Mouse (Mus musculus) gastrocnemius, postnatal 25 days (tissue): ENCODE data around the gene Lrguk. TPM values are rescaled to one million over a fixed set of nuclear protein-coding genes. Genes with fewer than 3 reads are reported as not detected.

ENCODE experiments used
- DNase-seq: peaks from one replicate; pipeline ENCODE4 v3.0.0; 2022
- long read RNA-seq, 2 experiments: library from polyadenylated mRNA; stranded (forward); transcript quantifications; one replicate each; pipeline ENCODE4 v2.0.0; 2021
- total RNA-seq, 2 experiments: library from RNA; stranded (reverse); gene quantifications; 1 replicate in 1 of 2; 2 replicates in 1 of 2; pipeline ENCODE4 v1.2.3; 2021

The Lrguk gene
- under 1 TPM in 1 of 2 experiments, not detected in 1; 0.05 TPM for total RNA-seq
- long read RNA-seq, experiment 1: 0 reads
- long read RNA-seq, experiment 2: 0 reads

DNA sequence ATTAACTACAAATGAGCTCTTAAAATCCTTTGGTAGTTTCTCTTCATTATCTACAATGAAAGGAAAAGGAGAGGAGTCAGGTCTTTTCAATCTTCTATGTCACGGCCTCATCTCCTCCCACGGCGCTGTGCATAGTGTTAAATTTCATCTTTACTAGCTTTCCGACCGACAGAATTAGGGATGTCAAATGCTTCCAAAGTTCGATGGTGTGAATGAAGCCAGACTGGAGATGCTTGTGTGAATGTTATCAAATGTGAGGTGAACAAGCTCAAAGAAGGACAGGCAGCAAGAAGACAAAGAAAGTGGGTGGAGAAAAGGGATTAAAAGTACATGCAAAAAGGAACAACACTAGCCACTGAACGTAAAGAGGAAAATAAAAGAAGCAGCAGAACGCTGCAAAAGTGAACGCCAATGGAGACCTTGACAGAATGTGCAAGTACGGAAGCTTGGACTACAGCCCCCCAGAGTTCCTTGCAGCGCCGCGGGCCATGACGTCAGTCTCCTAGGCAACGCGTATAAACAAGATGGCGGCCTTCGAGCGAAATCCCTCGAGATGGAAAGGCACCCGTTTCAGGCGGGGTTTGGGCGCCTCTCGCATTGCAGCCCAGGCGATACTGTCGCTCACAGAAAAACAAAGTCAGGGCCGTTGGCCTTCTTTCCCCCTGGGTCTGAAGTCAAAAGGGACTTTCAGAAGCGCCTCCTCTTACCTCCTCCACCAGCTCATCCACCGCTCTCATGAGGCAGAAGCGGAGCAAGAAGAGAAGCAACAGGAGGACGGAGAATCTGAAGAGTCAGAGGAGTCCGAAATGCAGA, at the start of gene Lrguk:
TSS of gene Lrguk (plus strand) at position 516 of the 813 bp plus-strand sequence.
- DNase-seq: peak; percentile 70

DNA sequence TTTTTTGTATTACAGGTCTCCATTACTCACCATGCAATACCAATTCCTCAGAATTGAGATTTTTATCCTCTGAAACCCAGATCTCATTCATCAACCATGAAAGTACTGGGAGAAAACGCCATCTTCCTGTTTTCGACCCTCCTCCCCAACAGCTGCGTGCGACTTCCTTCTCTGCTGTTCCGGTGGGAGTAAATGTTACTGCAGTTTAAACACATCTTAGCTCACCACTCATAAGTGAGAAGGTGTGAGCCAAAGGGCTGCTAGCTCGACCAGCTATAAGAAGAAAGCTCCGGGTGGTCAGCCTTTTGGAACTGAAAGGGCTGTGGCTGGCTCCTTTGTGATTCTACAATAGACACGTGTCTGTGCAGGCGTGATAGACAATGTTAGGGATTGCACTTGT, 46.5 kb upstream of the Lrguk start:
- DNase-seq: no peak

DNA sequence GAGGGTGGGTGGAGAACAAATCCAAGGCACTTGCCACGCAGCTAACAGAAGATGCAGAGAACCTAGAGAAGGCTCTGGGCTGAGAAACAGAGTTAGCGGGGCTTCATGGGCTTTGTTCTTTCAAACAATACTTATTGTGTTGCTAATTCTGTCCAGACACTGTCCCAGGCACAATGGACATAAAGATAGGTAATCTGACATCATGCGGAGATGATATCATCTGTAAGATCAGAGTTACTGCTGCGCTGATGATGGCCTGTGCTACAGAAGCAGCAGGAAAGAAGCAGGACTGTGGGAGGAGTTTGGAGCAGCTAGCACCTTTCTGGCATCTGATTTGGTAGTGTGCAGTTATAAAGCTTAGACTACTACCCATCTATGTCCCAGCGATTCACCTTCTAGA, 42.1 kb upstream of the Lrguk start:
- DNase-seq: no peak

DNA sequence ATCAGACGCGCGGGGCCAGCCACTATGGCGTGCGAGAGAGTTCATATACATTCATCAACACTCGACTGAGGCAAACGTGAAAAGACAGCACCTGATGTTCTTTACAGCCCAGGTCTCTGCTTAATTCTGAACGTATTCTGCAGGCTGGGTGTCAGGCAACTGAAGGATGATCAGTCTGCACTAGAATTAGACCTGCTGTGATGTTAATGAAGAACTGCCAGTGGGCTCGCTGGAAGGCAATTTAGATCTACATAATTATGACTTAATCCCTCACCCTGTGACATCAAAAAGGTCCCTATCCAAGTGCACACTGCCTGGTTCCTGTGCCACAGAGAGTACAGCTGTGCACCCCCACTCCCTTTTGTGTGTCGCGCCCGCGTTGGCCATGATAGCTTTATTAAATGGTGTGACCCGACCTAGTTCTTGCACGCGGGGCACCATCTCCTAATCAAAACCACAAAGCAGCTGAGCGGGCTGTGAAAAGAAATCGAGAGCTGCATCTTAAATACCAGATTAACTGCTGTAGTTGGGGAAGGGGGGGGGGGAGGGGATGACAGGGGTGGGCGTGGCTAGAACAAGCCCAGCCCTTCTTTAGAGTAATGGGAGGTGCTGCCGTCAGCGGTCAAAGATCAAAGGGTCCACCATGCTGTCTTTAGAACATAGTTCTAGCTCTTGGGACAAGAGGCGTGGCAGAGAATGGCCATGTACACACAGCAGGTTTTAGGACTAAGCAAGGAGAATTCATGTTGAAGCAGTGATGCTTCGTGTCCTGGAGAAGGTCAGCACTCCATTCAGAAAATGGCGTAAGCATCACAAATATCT, 36.8 kb upstream of the Lrguk start:
- DNase-seq: no peak

DNA sequence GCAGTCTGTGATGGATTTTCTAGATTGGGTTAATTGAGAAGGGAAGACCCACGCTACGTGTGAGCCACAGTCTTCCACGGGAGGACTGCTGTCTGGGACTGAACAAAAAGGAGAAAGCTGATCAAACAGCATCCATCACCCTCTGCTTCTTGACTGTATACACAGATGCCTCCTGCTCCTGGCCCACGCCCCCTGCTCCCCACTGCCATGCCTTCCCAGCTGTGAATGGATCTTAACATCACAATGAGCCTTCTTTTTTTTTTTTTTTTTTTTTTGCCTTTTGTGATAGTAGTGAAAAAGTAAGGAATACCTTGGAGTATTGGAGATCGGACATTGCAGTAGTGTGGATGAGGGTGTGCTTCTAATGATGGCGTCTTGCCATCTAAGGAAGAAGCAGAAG, 35.4 kb upstream of the Lrguk start:
- DNase-seq: no peak

DNA sequence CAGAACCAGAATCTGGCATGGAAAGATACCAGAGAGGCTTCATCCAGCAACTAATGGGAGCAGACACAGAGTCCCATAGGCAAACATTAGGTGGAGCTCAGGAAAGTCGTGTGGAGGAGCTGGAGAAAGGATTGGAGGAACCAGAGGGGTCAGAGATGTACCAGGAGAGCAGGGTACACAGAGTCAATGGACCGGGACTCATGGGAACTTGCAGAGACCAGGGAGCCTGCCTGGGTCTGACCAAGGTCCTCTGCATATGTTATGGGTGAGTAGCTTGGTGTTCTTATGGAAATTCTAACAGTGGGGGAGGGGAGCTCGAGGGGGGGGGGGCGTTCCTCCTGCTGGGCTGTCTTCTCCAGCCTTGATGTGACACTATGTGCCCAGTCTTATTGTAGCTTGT, 30.7 kb upstream of the Lrguk start:
- no peak for DNase-seq

DNA sequence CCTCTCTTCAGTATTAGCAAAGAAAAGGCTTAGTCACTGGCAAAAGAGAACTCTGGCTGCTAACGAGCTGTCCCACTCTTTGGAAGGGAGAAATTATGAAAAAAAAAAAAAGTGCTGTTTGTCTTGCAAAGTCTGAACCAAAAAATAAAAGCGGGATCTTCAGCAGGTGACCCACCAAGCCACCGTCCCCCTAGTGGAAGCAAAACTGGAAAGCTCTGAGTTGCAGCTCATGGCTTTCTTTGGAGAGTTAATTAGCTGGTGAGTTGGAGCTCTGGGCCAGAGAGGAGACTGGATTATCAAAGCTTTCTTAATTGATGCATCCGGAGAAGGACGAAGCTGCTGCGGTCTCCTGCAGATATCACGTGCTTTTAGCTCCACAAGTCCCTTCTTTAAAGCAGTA, 29.7 kb upstream of the Lrguk start:
- DNase-seq: no peak

DNA sequence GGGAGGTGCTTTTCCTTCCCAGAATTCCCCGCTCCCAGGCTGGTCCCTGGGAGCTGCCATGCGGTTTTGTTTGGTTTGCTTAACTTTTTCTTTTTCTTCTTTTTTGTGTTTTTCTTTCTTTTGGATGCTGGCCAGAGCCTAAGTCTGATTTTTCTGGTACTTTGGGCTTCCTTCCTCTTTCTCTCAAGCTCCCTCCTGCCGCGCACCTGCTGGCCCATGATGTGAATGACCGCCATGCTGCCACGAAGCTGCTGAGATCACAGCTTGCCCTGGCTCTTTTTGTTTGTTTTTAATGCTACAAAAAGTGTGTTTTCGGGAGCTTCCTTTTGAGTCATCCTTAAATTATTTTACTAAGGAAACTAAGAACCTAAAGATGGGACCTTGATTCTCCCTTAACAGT, 28.6 kb upstream of the Lrguk start:
- no peak for DNase-seq

DNA sequence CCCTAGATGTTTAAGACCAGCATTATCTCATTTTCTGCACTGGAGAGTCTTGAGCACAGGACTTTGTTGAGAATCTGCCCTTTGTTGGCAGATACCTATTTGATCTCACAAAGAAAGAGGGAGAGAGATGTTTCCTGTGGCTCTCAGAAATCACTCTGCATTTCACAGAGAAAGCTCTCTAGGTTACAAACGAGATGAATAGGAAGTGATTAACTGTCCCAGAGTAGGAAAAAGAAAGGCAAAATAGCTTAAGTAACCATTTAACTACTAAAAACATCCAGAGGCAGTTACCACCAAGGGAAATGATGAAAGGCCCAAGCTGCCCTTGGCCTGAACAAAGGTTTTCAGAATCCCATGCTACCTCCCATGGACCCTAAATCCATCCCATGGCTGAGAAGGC, 26.2 kb upstream of the Lrguk start:
- DNase-seq: no peak

DNA sequence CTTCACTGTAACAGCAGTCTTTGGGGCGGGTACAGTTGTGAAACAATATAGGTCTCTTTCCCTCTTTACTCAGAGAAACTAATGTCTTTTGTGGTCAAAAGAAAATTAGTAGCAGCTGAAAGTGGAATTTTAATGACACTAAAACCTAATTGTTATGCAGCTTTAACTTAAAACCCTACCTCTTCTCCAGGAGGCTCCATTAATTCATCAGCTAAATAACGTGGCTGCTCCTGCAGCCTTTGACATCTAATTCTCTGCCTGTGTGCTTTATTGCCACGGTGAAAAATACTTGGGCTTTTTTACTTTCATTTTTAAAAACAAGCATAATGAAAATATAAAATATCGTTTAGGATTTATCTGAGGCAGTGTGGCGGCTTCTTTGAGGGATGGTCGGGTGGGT, 15.8 kb upstream of the Lrguk start:
- no peak for DNase-seq

DNA sequence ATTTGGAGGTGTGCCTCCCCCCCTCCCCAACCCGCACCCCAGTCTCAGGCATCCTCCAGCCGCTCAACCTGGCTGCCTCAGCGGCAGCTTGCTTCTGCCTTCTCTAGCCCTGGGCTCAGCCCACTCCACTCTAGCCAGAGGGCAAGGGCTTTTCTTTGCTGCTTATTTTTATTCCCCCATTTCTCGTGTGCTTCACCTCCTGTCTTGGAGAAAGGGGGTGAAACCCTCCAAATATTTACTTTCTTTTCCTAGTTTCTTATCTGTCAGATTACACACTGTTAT, 439 bp downstream of the Lrguk start:
- no peak for DNase-seq

DNA sequence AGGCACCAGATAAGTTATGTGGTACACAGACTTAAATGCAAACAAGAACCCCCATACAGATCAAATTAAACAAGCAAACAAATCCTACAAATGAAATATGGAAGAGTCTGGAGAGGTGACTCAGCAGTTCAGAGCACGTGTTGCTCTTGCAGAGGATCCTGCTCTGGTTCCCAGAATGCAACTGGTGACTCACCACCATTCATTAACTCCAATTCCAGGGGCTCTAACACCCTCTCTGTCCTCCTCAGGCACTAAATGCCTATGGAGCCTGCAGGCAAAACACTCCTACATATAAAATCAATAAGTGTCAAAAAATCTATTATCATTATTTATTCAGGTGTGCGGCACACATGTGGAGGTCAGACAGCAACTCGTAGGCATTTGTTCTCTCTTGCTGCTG, 4.8 kb downstream of the Lrguk start:
- no peak for DNase-seq

DNA sequence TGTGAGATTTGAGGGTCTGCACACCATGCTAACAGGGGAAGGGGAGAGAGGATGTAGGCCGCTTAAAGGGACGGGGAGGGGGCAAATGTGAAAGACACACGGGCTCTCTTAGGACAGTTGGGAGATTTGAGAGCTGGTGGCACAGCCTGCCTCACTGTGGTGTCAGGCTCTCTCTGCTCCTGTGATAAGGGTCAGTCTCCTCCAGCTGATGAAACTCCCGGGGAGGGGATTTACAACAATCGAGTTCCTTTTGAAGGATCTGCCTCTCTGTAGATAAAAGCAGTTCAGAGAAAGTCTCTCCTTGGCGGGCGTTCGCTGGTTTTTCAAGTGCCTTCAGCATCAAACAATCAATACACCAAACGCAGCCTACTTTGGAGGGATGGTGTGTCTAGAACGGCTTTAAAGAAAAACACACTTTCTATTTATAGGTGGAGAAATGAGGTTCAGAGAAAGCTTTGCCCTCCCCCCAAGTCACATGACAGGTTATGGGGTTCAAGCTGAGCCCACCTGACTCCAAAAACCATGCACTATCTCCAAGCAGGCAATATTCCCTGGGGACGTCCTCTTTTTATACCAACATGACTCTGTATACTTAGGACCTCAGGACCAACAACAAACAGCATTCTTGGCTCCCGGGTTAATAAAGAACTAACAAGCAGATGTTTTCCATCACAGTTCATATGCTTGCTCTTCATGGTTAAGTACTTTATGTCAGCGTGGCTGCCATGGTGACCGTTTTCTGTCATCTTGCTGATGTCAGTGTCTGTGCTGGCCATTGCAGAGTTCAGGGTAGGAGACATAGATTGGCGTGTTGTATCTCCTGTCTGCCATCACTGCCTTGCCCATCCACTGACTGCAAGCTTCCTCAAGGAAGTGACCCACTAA, 5.6 kb downstream of the Lrguk start:
- DNase-seq: no peak

DNA sequence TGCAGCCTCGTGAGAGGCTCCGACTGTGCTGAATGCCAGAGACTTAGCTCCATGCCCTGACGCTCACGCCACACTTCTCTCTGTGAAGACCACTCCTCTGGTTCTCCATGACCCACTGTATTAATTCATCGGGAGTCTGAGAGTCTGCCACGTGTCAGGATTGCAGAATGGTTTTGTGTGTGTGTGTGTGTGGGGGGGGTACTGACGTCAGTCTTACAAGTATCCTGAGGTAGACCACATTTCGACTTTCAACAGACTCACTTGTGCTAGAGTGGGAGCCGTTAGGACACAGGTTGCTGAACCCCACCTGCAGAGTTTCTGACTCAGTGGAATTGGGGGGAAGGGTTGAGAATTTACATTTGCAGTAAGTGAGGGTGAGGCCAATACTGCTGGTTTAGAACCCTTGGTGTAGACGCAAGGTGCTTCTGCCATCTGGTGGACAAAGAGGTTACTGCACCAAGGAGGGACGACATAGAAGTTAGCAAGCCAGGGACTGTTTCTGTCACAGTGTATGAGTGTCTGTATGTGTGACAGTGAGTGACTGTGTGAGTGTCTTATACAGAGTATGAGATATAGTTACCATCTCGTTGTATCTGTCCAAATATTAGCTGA, 11.5 kb downstream of the Lrguk start:
- peak; percentile 35 for DNase-seq

DNA sequence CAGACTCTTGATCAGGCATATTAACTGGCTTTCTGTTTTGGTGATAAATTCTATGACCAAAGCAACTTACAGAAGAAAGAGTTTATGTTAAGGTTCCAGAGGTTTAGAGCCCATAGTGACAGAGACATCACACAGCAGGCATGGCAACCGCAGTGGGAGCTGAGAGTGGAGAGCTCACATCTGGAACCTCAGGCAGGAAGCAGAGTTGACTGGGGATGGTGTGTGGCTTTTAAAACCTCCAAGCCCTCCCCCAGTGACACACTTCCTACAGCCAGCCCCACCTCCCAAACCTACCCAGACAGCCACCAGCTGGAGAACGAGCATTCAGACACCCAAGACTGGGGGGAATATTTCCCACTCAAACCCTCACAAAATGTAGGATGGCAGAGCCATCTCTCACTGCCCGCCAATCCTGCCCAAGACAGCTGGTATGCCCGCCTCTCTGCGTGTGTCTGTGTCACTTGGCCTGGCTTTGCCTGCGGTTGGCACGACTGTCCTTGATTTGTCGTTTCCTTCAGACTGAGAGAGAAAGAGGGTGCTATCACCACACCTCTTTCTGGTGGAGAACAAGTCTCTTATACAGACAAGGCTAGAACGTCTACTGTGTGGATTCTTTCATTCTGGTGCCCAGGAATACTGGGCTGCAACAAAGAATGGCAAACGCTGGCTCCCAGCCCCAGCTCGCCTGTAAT, 12.5 kb downstream of the Lrguk start:
- DNase-seq: no peak

DNA sequence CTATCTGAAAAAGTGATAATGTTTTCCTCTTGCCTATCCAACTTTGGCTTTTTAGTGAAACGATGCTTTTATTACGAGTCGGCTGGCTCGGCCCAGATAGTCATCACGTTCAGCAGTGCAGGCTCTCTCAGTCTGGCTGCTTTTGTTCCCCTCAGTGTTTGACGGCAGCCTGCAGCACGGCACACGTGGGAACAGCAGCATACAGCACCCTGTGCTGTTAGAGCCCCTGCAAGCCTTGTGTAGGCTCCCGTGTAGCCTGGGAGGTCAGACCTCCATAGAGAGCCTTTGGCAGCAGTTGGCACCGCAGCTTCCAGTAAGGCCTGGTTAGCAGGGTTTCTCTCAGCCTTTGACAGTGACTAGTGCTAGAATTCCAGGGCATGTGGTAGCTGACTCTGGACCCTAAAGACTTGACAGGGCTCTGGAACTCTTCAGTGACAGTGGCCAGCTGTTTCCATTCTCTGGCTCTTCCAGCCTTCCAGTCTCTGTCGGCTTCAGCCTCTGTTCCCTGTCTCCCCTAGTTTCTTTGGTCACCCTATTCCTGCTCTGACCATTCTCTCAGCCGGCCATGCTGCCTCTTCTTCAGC, 15.1 kb downstream of the Lrguk start:
- DNase-seq: no peak

DNA sequence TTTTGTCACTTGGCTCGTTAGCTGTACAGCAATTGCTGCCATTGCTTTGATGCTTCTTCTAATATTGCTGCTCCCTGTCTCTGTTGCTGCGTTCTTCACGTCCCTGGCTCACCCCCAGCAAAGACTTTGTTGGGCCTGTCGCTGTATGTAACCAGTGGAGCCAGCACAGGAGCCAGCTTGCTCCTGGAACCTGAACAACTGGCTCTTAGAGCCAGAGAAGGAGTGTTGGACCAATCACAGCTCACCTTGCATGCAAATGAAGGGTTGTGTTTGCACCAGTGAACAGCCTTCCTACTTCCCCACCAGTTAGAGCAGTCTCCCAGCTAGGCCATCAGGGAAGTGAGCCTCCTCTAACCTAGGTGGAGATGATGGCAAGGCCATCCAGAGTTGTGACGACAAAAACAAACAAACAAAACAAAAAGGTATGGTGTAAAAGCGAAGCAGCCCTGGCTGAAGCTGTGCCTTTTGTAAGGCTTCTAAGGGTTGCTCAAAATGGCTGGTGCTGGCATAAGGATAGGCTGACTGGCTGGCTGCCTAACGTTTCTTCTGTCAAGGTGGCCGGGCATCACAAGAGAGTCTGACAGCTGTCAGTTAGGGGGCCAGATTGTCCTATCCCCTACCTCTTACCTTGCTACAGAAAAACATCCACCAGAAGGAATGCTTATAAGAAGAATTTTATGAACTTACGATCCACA, 15.7 kb downstream of the Lrguk start:
- DNase-seq: no peak

DNA sequence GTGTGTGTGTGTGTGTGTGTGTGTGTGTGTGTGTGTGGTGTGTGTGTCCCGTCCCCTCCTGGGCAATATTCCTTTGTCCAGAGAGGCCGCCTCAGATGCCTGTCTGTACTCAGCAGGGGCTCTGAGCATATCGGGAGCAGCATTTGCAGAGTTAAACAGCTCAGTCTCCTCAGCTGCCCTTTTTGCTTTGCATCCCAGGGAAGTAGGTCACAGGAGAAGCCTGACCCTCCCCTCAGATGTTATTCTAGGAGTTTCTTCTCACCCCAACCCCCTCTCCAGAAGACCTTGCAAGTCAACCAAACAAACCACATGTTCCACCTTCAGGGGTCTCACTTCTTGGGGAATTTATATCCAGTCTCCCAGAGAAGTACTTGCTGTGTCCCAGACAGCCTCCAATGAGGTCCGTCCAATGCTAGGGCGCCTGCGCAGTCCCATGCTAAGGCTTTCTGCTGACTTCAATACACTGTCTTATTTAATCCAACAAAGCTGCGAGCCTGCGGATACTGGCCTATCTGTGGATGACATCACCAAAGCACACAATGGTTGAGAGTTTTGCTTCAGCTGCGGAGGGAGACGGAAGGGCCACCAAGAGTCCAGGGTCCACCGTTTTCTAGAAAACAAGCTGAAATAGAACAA, 17.4 kb downstream of the Lrguk start:
- DNase-seq: no peak

DNA sequence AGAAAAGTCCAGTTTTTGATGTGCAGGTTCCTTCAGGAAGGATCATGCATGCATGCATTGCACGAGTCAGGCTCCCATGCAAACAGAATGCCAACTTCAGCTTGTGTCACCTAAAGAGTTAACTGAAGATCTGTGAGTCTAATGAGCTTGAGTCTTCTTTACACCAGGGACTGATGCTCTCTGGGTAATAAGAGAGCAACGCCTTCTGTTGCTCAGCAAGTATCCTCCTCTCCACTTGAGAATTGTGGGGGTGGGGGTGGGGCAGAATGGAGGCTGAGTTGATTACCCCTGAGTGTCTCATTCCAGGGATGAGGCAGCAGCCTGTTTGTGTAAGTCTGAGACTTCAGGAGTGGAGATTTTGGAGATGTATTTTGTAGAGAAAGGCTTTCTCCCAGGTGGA, 20.2 kb downstream of the Lrguk start:
- no peak for DNase-seq

DNA sequence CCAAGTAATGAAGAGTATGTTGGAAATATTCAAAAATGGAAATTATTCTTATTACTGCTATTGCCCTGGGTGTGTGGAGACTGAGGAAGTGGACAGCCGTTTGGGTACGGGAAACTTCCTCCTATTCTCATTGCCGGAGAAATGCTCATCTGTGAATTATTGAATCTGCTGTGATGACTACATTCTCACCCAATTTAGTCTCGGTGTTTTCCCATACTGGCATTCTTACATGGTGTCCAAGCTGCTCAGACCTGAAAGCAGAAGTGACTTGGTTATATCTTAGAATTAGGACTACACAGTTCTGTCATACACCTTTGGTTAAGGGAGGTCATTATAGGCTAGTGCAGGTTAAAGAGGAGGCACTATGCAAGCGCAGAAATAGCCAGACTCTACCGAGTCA, 30.5 kb downstream of the Lrguk start:
- no peak for DNase-seq
